Mouse (Mus musculus) ES-E14 (cell line): ENCODE results near the gene Usp47.

Experiments used
- CHD2 ChIP-seq: IDR thresholded peaks from 2 replicates; pipeline ENCODE4 v1.6.1; 2014; ENCODE audit warnings: mild to moderate bottlenecking, low read depth, low read length, inconsistent platforms
- MAFK ChIP-seq: IDR thresholded peaks from 2 replicates; pipeline ENCODE4 v1.6.1; 2014; ENCODE audit warnings: mild to moderate bottlenecking, low read depth, low read length, inconsistent platforms; ENCODE audit not compliant: insufficient read depth
- ZNF384 ChIP-seq: IDR thresholded peaks from 2 replicates; pipeline ENCODE4 v1.6.1; 2012; ENCODE audit warnings: low read depth, low read length, inconsistent platforms

- TF ChIP-seq MAFK (no peak), ZNF384 (no peak), CHD2 (no peak)
These were observed 12.3 kb upstream of the Usp47 start for GRCm38 (mm10) chr7:112010976-112011375.
